Mouse (Mus musculus): Measurements from ENCODE around the gene Cryzl2. TPM values are rescaled to one million over a fixed set of nuclear protein-coding genes. Genes with fewer than 3 reads are reported as not detected.

Gene Cryzl2
- total and polyA plus RNA-seq, 3 experiments: 0.04 to 0.12 TPM; not detected in 1

- peaks cover 3 to 13% of the 10 kb centered on the region in 2 experiments; a peak in 3 of 4 replicates for H3K4me1 ChIP-seq (ENCODE audit: control insufficient read depth in 1 of 2, insufficient read depth in 2 of 2, low read length in 2 of 2)
- no peak overlapping the region for H3K9ac ChIP-seq (ENCODE audit: control insufficient read depth, low read depth, low read length, poor library complexity, severe bottlenecking)
- H3K4me3 ChIP-seq (ENCODE audit: control insufficient read depth in 1 of 2, insufficient read depth in 1 of 2, low read depth in 2 of 2, low read length in 2 of 2): no peak overlapping the region
- H3K9me3 ChIP-seq (replicated peaks; ENCODE audit: insufficient read depth, low read length): no peaks in the 10 kb centered on the region
- no peak overlapping the region for H3K27ac ChIP-seq (ENCODE audit: control insufficient read depth, low read depth, low read length)
- no peaks in the 10 kb centered on the region for H3K27me3 ChIP-seq (ENCODE audit: control insufficient read depth in 1 of 2, insufficient read depth in 2 of 2, low read length in 2 of 2)
- peaks cover 7% of the 10 kb centered on the region; the same call in 1 of the 2 replicates for H3K79me2 ChIP-seq (ENCODE audit: control insufficient read depth, insufficient read depth, low read length, poor library complexity)
- DNase-seq (ENCODE audit: low read depth, low spot score): no peak
- peaks cover 0 to 14% of the 10 kb centered on the region in 2 experiments; a peak in 2 of 4 replicates for H3K36me3 ChIP-seq (ENCODE audit: control insufficient read depth in 1 of 2, insufficient read depth in 2 of 2, low read length in 2 of 2)
- TF ChIP-seq MAX (IDR thresholded peaks at IDR 0.05; ENCODE audit: low read length) (no peak), NELFE (IDR thresholded peaks at IDR 0.05; ENCODE audit: low read depth, low read length) (no peak), CHD1 (IDR thresholded peaks at IDR 0.05; ENCODE audit: low read depth, low read length) (no peak), SMC3 (IDR thresholded peaks at IDR 0.05; ENCODE audit: low read depth, low read length) (no peak), TBP (IDR thresholded peaks at IDR 0.05; ENCODE audit: low read depth, low read length) (no peak), MAFK (IDR thresholded peaks at IDR 0.05; ENCODE audit: borderline replicate concordance, low read depth, low read length) (no peak), MYB (IDR thresholded peaks at IDR 0.05; ENCODE audit: low read depth, low read length) (no peak), GABPA (IDR thresholded peaks at IDR 0.05; ENCODE audit: low read depth, low read length) (no peak), SIN3A (IDR thresholded peaks at IDR 0.05; ENCODE audit: low read length) (no peak), HCFC1 (IDR thresholded peaks at IDR 0.05; ENCODE audit: low read depth, low read length) (no peak), ELF1 (IDR thresholded peaks at IDR 0.05; ENCODE audit: low read depth, low read length) (no peak), MYC (IDR thresholded peaks at IDR 0.05; ENCODE audit: low read depth, low read length) (no peak), ETS1 (IDR thresholded peaks at IDR 0.05; ENCODE audit: low read depth, low read length) (no peak), NRF1 (IDR thresholded peaks at IDR 0.05; ENCODE audit: insufficient read depth, low read depth, low read length, poor library complexity, severe bottlenecking) (no peak), ZKSCAN1 (IDR thresholded peaks at IDR 0.05; ENCODE audit: low read depth, low read length) (no peak), ZNF384 (IDR thresholded peaks at IDR 0.05; ENCODE audit: low read depth, low read length) (no peak), E2F4 (IDR thresholded peaks at IDR 0.05; ENCODE audit: borderline replicate concordance, low read depth, low read length) (no peak), EP300 (IDR thresholded peaks at IDR 0.05; ENCODE audit: low read depth in 1 of 2, low read length in 2 of 2) (no peak), JUND (IDR thresholded peaks at IDR 0.05; ENCODE audit: low read depth, low read length) (no peak)
Measured at GRCm38 (mm10) chr1:157416628-157417027, 41.7 kb upstream of the Cryzl2 start.

GRCm38 (mm10) chr1:157417414-157417813, 41.0 kb upstream of the Cryzl2 start:
- Histone ChIP-seq H3K9ac (ENCODE audit: control insufficient read depth, low read depth, low read length, poor library complexity, severe bottlenecking) (no peak overlapping the region), H3K9me3 (replicated peaks; ENCODE audit: insufficient read depth, low read length) (no peaks in the 10 kb centered on the region), H3K36me3 (ENCODE audit: control insufficient read depth in 1 of 2, insufficient read depth in 2 of 2, low read length in 2 of 2) (peaks cover 0 to 14% of the 10 kb centered on the region in 2 experiments; a peak in 2 of 4 replicates), H3K79me2 (ENCODE audit: control insufficient read depth, insufficient read depth, low read length, poor library complexity) (no peaks in the 10 kb centered on the region; the same call in 1 of the 2 replicates), H3K4me1 (ENCODE audit: control insufficient read depth in 1 of 2, insufficient read depth in 2 of 2, low read length in 2 of 2) (peaks cover 3 to 13% of the 10 kb centered on the region in 2 experiments; a peak in 3 of 4 replicates), H3K27ac (ENCODE audit: control insufficient read depth, low read depth, low read length) (no peak overlapping the region), H3K27me3 (ENCODE audit: control insufficient read depth in 1 of 2, insufficient read depth in 2 of 2, low read length in 2 of 2) (no peaks in the 10 kb centered on the region), H3K4me3 (ENCODE audit: control insufficient read depth in 1 of 2, insufficient read depth in 1 of 2, low read depth in 2 of 2, low read length in 2 of 2) (no peak overlapping the region)
- no peak for DNase-seq (ENCODE audit: low read depth, low spot score)
- TF ChIP-seq KAT2A (conservative IDR thresholded peaks at IDR 0.05; ENCODE audit: low read depth, low read length) (no peak), MXI1 (IDR thresholded peaks at IDR 0.05; ENCODE audit: low read depth, low read length) (no peak), POLR2AphosphoS2 (IDR thresholded peaks at IDR 0.05; ENCODE audit: low read length) (no peak), E2F4 (IDR thresholded peaks at IDR 0.05; ENCODE audit: borderline replicate concordance, low read depth, low read length) (no peak), ETS1 (IDR thresholded peaks at IDR 0.05; ENCODE audit: low read depth, low read length) (no peak), TCF12 (IDR thresholded peaks at IDR 0.05; ENCODE audit: low read depth, low read length) (no peak), MEF2A (IDR thresholded peaks at IDR 0.05; ENCODE audit: extremely low read depth, insufficient replicate concordance, low read depth, low read length, poor library complexity, severe bottlenecking) (no peak), RCOR1 (IDR thresholded peaks at IDR 0.05; ENCODE audit: low read depth, low read length) (no peak), GABPA (IDR thresholded peaks at IDR 0.05; ENCODE audit: low read depth, low read length) (no peak), NRF1 (IDR thresholded peaks at IDR 0.05; ENCODE audit: insufficient read depth, low read depth, low read length, poor library complexity, severe bottlenecking) (no peak), MAZ (IDR thresholded peaks at IDR 0.05; ENCODE audit: low read depth, low read length) (no peak), MYC (IDR thresholded peaks at IDR 0.05; ENCODE audit: low read depth, low read length) (no peak), RAD21 (IDR thresholded peaks at IDR 0.05; ENCODE audit: low read depth, low read length) (no peak), ZMIZ1 (IDR thresholded peaks at IDR 0.05; ENCODE audit: low read depth, low read length) (no peak), HCFC1 (IDR thresholded peaks at IDR 0.05; ENCODE audit: low read depth, low read length) (no peak), ELF1 (IDR thresholded peaks at IDR 0.05; ENCODE audit: low read depth, low read length) (no peak), GATA1 (IDR thresholded peaks at IDR 0.05; ENCODE audit: low read depth, low read length) (no peak), POLR2AphosphoS5 (IDR thresholded peaks at IDR 0.05; ENCODE audit: borderline replicate concordance, low read depth, low read length) (no peak)

Data from MEL (cell line).